Mouse (Mus musculus): ENCODE measurements around the gene Uck2. TPM values are rescaled to one million over a fixed set of nuclear protein-coding genes. Genes with fewer than 3 reads are reported as not detected.

Uck2 gene
- polyA plus RNA-seq, 1 experiment, result not detected

- WGBS, result 71% methylated on average over 7 of the region's 7 CpGs
- peaks cover 4% of the 10 kb centered on the region; the same call in 1 of the 2 replicates for H3K4me1 ChIP-seq (ENCODE audit: control insufficient read depth, insufficient read depth, low read length)
- no peak for TF ChIP-seq CTCF (IDR thresholded peaks at IDR 0.05; ENCODE audit: insufficient read depth, low read depth, low read length)
- TF ChIP-seq POLR2A (IDR thresholded peaks at IDR 0.05; ENCODE audit: insufficient read depth, low read depth, low read length), result no peak
- no peak overlapping the region for H3K27ac ChIP-seq (ENCODE audit: insufficient read depth, low read depth, low read length)
- H3K4me3 ChIP-seq (ENCODE audit: insufficient read depth, low read depth, low read length), result no peak overlapping the region
Measured at GRCm38 (mm10) chr1:167305501-167306137, 20.5 kb upstream of the Uck2 start.

GRCm38 (mm10) chr1:167300122-167300521, 15.0 kb upstream of the Uck2 start:
- Histone ChIP-seq H3K27ac (ENCODE audit: insufficient read depth, low read depth, low read length) (no peak overlapping the region), H3K4me1 (ENCODE audit: control insufficient read depth, insufficient read depth, low read length) (no peaks in the 10 kb centered on the region), H3K4me3 (ENCODE audit: insufficient read depth, low read depth, low read length) (no peak overlapping the region)
- no peak for TF ChIP-seq CTCF (IDR thresholded peaks at IDR 0.05; ENCODE audit: insufficient read depth, low read depth, low read length)
- no peak for TF ChIP-seq POLR2A (IDR thresholded peaks at IDR 0.05; ENCODE audit: insufficient read depth, low read depth, low read length)
- 91% methylated on average over 2 of the region's 2 CpGs for WGBS

GRCm38 (mm10) chr1:167295679-167296402, 10.7 kb upstream of the Uck2 start:
- TF ChIP-seq CTCF (IDR thresholded peaks at IDR 0.05; ENCODE audit: insufficient read depth, low read depth, low read length) (no peak), POLR2A (IDR thresholded peaks at IDR 0.05; ENCODE audit: insufficient read depth, low read depth, low read length) (no peak)
- Histone ChIP-seq H3K4me3 (ENCODE audit: insufficient read depth, low read depth, low read length) (no peak overlapping the region), H3K27ac (ENCODE audit: insufficient read depth, low read depth, low read length) (no peak overlapping the region), H3K4me1 (ENCODE audit: control insufficient read depth, insufficient read depth, low read length) (no peaks in the 10 kb centered on the region)
- WGBS, result 82% methylated on average over 13 of the region's 13 CpGs

GRCm38 (mm10) chr1:167292447-167292846, 7.3 kb upstream of the Uck2 start:
- 66% methylated on average over 11 of the region's 11 CpGs for WGBS
- Histone ChIP-seq H3K4me3 (ENCODE audit: insufficient read depth, low read depth, low read length) (no peak overlapping the region), H3K27ac (ENCODE audit: insufficient read depth, low read depth, low read length) (no peak overlapping the region), H3K4me1 (ENCODE audit: control insufficient read depth, insufficient read depth, low read length) (peaks cover 15% of the 10 kb centered on the region)
- no peak for TF ChIP-seq CTCF (IDR thresholded peaks at IDR 0.05; ENCODE audit: insufficient read depth, low read depth, low read length)
- TF ChIP-seq POLR2A (IDR thresholded peaks at IDR 0.05; ENCODE audit: insufficient read depth, low read depth, low read length), result no peak

GRCm38 (mm10) chr1:167291610-167292009, 6.5 kb upstream of the Uck2 start:
- TF ChIP-seq POLR2A (IDR thresholded peaks at IDR 0.05; ENCODE audit: insufficient read depth, low read depth, low read length) (no peak), CTCF (IDR thresholded peaks at IDR 0.05; ENCODE audit: insufficient read depth, low read depth, low read length) (no peak)
- WGBS, result 86% methylated on average over 8 of the region's 8 CpGs

GRCm38 (mm10) chr1:167290263-167290592, 5.1 kb upstream of the Uck2 start:
- WGBS, result 33% methylated on average over 6 of the region's 6 CpGs

More at GRCm38 (mm10) chr1:167291610-167292009, 6.5 kb upstream of the Uck2 start:
- Histone ChIP-seq H3K27ac (ENCODE audit: insufficient read depth, low read depth, low read length) (no peak overlapping the region), H3K4me1 (ENCODE audit: control insufficient read depth, insufficient read depth, low read length) (peaks cover 15% of the 10 kb centered on the region), H3K4me3 (ENCODE audit: insufficient read depth, low read depth, low read length) (no peak overlapping the region)

GRCm38 (mm10) chr1:167289567-167290262, 4.6 kb upstream of the Uck2 start:
- Histone ChIP-seq H3K4me1 (ENCODE audit: control insufficient read depth, insufficient read depth, low read length) (peaks cover 20% of the 10 kb centered on the region), H3K4me3 (ENCODE audit: insufficient read depth, low read depth, low read length) (no peak overlapping the region), H3K27ac (ENCODE audit: insufficient read depth, low read depth, low read length) (peak overlapping the region; percentile 63)
- WGBS, result 11% methylated on average over 11 of the region's 11 CpGs
- TF ChIP-seq POLR2A (IDR thresholded peaks at IDR 0.05; ENCODE audit: insufficient read depth, low read depth, low read length) (no peak), CTCF (IDR thresholded peaks at IDR 0.05; ENCODE audit: insufficient read depth, low read depth, low read length) (no peak)

More at GRCm38 (mm10) chr1:167290263-167290592, 5.1 kb upstream of the Uck2 start:
- Histone ChIP-seq H3K4me3 (ENCODE audit: insufficient read depth, low read depth, low read length) (no peak overlapping the region), H3K4me1 (ENCODE audit: control insufficient read depth, insufficient read depth, low read length) (peaks cover 18% of the 10 kb centered on the region), H3K27ac (ENCODE audit: insufficient read depth, low read depth, low read length) (no peak overlapping the region)
- TF ChIP-seq CTCF (IDR thresholded peaks at IDR 0.05; ENCODE audit: insufficient read depth, low read depth, low read length) (no peak), POLR2A (IDR thresholded peaks at IDR 0.05; ENCODE audit: insufficient read depth, low read depth, low read length) (no peak)

- WGBS, result 45% methylated on average over 11 of the region's 11 CpGs
- no peak overlapping the region for H3K4me3 ChIP-seq (ENCODE audit: insufficient read depth, low read depth, low read length)
- peak overlapping the region; percentile 73 for H3K27ac ChIP-seq (ENCODE audit: insufficient read depth, low read depth, low read length)
- no peak for TF ChIP-seq POLR2A (IDR thresholded peaks at IDR 0.05; ENCODE audit: insufficient read depth, low read depth, low read length)
- TF ChIP-seq CTCF (IDR thresholded peaks at IDR 0.05; ENCODE audit: insufficient read depth, low read depth, low read length), result no peak
- H3K4me1 ChIP-seq (ENCODE audit: control insufficient read depth, insufficient read depth, low read length), result peaks cover 20% of the 10 kb centered on the region
Measured at GRCm38 (mm10) chr1:167288665-167289538, 3.8 kb upstream of the Uck2 start.
